Mouse (Mus musculus): Measurements from ENCODE around the gene A430089I19Rik. TPM values are rescaled to one million over a fixed set of nuclear protein-coding genes. Genes with fewer than 3 reads are reported as not detected.
"Not testable (repeated sequence)": the region's sequence is repeated elsewhere in the genome, so short reads cannot be mapped to it uniquely, and the experiment has no call there.

The A430089I19Rik gene
- total RNA-seq (2014; rRNA removed) (not detected in 2 replicates), polyA plus RNA-seq (2012; rRNA removed) (not detected in 2 replicates)

- H3K9ac ChIP-seq (ENCODE audit: low read depth, low read length); H3K27ac ChIP-seq (replicated peaks; ENCODE audit: insufficient read depth, low read depth, low read length): not testable (repeated sequence)
- WGBS = 89% methylated on average over 1 of the region's 1 CpGs
Measured at GRCm38 (mm10) chr5:94306696-94307095, at the start of gene A430089I19Rik. Gene A430089I19Rik (minus strand): TSS chr5:94306796.

GRCm38 (mm10) chr5:94339449-94339848 is 32.9 kb upstream of the A430089I19Rik start, which contains the start of gene AA792892:
Gene AA792892 (plus strand): TSS chr5:94339749.
- not testable (repeated sequence) for H3K79me2 ChIP-seq (ENCODE audit: control insufficient read depth, insufficient read depth, low read length); H3K9ac ChIP-seq (ENCODE audit: low read depth, low read length); H3K27ac ChIP-seq (replicated peaks; ENCODE audit: insufficient read depth, low read depth, low read length); DNase-seq (ENCODE audit: extremely low read depth, low read depth, low spot score); H3K27me3 ChIP-seq (ENCODE audit: control insufficient read depth, insufficient read depth, low read length); H3K36me3 ChIP-seq (ENCODE audit: control insufficient read depth, insufficient read depth, low read length); H3K4me1 ChIP-seq (ENCODE audit: control insufficient read depth, insufficient read depth, low read length); H3K4me3 ChIP-seq (ENCODE audit: insufficient read depth, low read depth, low read length)
- no CpG with 5 or more reads among the region's 2 CpGs for WGBS

More at GRCm38 (mm10) chr5:94306696-94307095, at the start of gene A430089I19Rik:
- H3K27me3 ChIP-seq (ENCODE audit: control insufficient read depth, insufficient read depth, low read length); H3K36me3 ChIP-seq (ENCODE audit: control insufficient read depth, insufficient read depth, low read length); H3K79me2 ChIP-seq (ENCODE audit: control insufficient read depth, insufficient read depth, low read length); H3K4me1 ChIP-seq (ENCODE audit: control insufficient read depth, insufficient read depth, low read length); H3K4me3 ChIP-seq (ENCODE audit: insufficient read depth, low read depth, low read length); DNase-seq (ENCODE audit: extremely low read depth, low read depth, low spot score): not testable (repeated sequence)

- not testable (repeated sequence) for H3K4me1 ChIP-seq (ENCODE audit: control insufficient read depth, insufficient read depth, low read length); H3K79me2 ChIP-seq (ENCODE audit: control insufficient read depth, insufficient read depth, low read length); H3K9ac ChIP-seq (ENCODE audit: low read depth, low read length); H3K27me3 ChIP-seq (ENCODE audit: control insufficient read depth, insufficient read depth, low read length); DNase-seq (ENCODE audit: extremely low read depth, low read depth, low spot score); H3K4me3 ChIP-seq (ENCODE audit: insufficient read depth, low read depth, low read length); H3K27ac ChIP-seq (replicated peaks; ENCODE audit: insufficient read depth, low read depth, low read length); H3K36me3 ChIP-seq (ENCODE audit: control insufficient read depth, insufficient read depth, low read length)
- WGBS = no CpG with 5 or more reads among the region's 2 CpGs
Measured at GRCm38 (mm10) chr5:94314135-94314534, 7.5 kb upstream of the A430089I19Rik start, which contains the start of gene Gm6502. Gene Gm6502 (plus strand): TSS chr5:94314435.

Other genes with a start within 250 kb of the A430089I19Rik start
- not detected in 2 replicates for gene BC061212, start 236.3 kb downstream of the A430089I19Rik start, total RNA-seq (2014; rRNA removed)
- gene BC061212, start 236.3 kb downstream of the A430089I19Rik start, polyA plus RNA-seq (2012; rRNA removed) = not detected in 2 replicates
- not detected in 2 replicates for gene Gm6351, start 230.4 kb downstream of the A430089I19Rik start, total RNA-seq (2014; rRNA removed)
- not detected in 2 replicates for gene Gm6351, start 230.4 kb downstream of the A430089I19Rik start, polyA plus RNA-seq (2012; rRNA removed)
- gene Gm3106, start 88.8 kb downstream of the A430089I19Rik start, total RNA-seq (2014; rRNA removed) = not detected in 2 replicates
- gene Gm3106, start 88.8 kb downstream of the A430089I19Rik start, polyA plus RNA-seq (2012; rRNA removed) = not detected in 2 replicates
- gene Gm6502, start 7.6 kb upstream of the A430089I19Rik start, total RNA-seq (2014; rRNA removed) = not detected in 2 replicates
- not detected in 2 replicates for gene Gm6502, start 7.6 kb upstream of the A430089I19Rik start, polyA plus RNA-seq (2012; rRNA removed)
- gene AA792892, start 33.0 kb upstream of the A430089I19Rik start, total RNA-seq (2014; rRNA removed) = not detected in 2 replicates
- not detected in 2 replicates for gene AA792892, start 33.0 kb upstream of the A430089I19Rik start, polyA plus RNA-seq (2012; rRNA removed)
- not detected in 2 replicates for gene Gm7682, start 139.0 kb upstream of the A430089I19Rik start, total RNA-seq (2014; rRNA removed)
- not detected in 2 replicates for gene Gm7682, start 139.0 kb upstream of the A430089I19Rik start, polyA plus RNA-seq (2012; rRNA removed)
- gene Gm3139, start 219.5 kb upstream of the A430089I19Rik start, total RNA-seq (2014; rRNA removed) = not detected in 2 replicates
- gene Gm3139, start 219.5 kb upstream of the A430089I19Rik start, polyA plus RNA-seq (2012; rRNA removed) = not detected in 2 replicates